ENCODE assay signal across 8 mouse cellular contexts in the genomic region with DNA sequence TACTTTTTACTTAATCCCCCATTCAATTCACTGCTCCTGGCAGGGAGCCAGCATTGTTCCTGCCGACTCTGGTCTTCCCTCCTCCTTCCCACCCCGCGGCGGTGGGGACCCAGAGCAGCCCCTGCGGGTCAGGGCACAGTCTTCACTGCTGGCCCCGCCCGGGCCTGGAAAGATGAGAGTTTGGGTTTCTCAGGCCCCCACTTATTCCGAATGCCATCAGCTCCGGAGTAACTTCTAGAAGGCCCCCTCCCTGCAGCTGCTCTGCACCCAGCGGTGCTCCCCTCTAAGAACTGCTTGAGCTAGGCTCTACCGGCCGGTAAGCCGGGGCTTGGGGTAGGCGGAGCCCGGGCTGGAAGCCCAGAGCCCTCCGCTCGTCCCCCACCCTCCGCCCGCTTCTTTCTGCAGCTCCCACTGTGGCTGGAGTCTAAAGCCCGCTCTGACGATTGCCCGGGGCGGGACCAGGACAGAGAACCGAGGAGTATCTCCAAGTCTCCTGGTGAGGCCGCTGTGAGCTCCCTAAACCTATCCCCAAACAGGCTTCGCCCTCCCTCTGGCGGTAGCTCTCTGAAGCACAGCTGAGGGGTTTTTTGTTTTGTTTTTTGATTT. TPM values are rescaled to one million over a fixed set of nuclear protein-coding genes. Genes with fewer than 3 reads are reported as not detected.
DNase-seq lines count a peak whose midpoint lies in the region; ATAC-seq lines count a peak whose summit lies in the region.

No protein-coding gene starts in this region.

- peak overlapping the region; percentile 94 for H3K27ac ChIP-seq in hindbrain, embryonic 10.5 days
- H3K27ac ChIP-seq in lung, embryonic 16.5 days (ENCODE audit: low read length): peak overlapping the region; percentile 95

- under 1% methylated on average over 27 of the region's 27 CpGs for WGBS in hindbrain, embryonic 10.5 days
- WGBS in lung, embryonic 16.5 days: under 1% methylated on average over 27 of the region's 27 CpGs

- no peaks in the 10 kb centered on the region for H3K27me3 ChIP-seq in hindbrain, embryonic 10.5 days (ENCODE audit: insufficient read depth, poor library complexity, severe bottlenecking)
- H3K27me3 ChIP-seq in lung, embryonic 16.5 days (ENCODE audit: control insufficient read depth, insufficient read depth, low read depth, low read length): no peaks in the 10 kb centered on the region

- ATAC-seq in frontal cortex, adult (ENCODE audit: low TSS enrichment): peak; percentile 99
- ATAC-seq in lung, embryonic 16.5 days (ENCODE audit: low read depth): peak; percentile 99

- peak overlapping the region; percentile 57 for H3K4me3 ChIP-seq in hindbrain, embryonic 10.5 days
- peak overlapping the region; percentile 58 for H3K4me3 ChIP-seq in lung, embryonic 16.5 days (ENCODE audit: low read length)

- H3K4me1 ChIP-seq in hindbrain, embryonic 10.5 days (replicated peaks): peaks cover 50% of the 10 kb centered on the region
- H3K4me1 ChIP-seq in lung, embryonic 16.5 days (replicated peaks; ENCODE audit: control insufficient read depth, insufficient read depth, low read length): peaks cover 9% of the 10 kb centered on the region

- peak; percentile 97 for DNase-seq in MN1 (ENCODE audit: low spot score)
- DNase-seq in cerebellum, adult 9-10 months: peak; percentile 63
- DNase-seq in hindbrain, embryonic 10.5 days (ENCODE audit: low spot score): peak; percentile 95
- peak; percentile 85 for DNase-seq in layer of hippocampus, adult 9-11 months
- DNase-seq in ovary, postnatal 10 days (ENCODE audit: low spot score): peak; percentile 71
- peak; percentile 78 for DNase-seq in thymus, postnatal 0 days (ENCODE audit: low spot score)

- H3K36me3 ChIP-seq in hindbrain, embryonic 10.5 days: no peaks in the 10 kb centered on the region
- H3K36me3 ChIP-seq in lung, embryonic 16.5 days (ENCODE audit: control insufficient read depth, insufficient read depth, low read length): no peaks in the 10 kb centered on the region

- H3K4me2 ChIP-seq in lung, embryonic 16.5 days (ENCODE audit: low read depth, low read length): peak overlapping the region; percentile 76

- no peaks in the 10 kb centered on the region for H3K9me3 ChIP-seq in hindbrain, embryonic 10.5 days
- no peaks in the 10 kb centered on the region for H3K9me3 ChIP-seq in lung, embryonic 16.5 days (ENCODE audit: control insufficient read depth, low read length)

- peak overlapping the region; percentile 79 for H3K9ac ChIP-seq in lung, embryonic 16.5 days (ENCODE audit: low read length)

RNA-seq across cellular contexts. Expression of a gene that starts 10.2 kb away (rescaled TPM):
- polyA plus RNA-seq in hindbrain, embryonic 10.5 days (2016; fragmentation: Nextera tagmentation; extraction: Ambion mirVana): 109 and 143 TPM in 2 replicates
- 15.5 and 15.6 TPM in 2 replicates for polyA plus RNA-seq in lung, embryonic 16.5 days (2015; fragmentation: Nextera tagmentation; extraction: Ambion mirVana)
- polyA plus RNA-seq in thymus, postnatal 0 days (2015; fragmentation: Nextera tagmentation; extraction: Ambion mirVana): 3.2 and 4.5 TPM in 2 replicates

RNA-seq across cellular contexts. Expression of a gene that starts 12.2 kb away (rescaled TPM):
- polyA plus RNA-seq in hindbrain, embryonic 10.5 days (2016; fragmentation: Nextera tagmentation; extraction: Ambion mirVana): 956 and 1,072 TPM in 2 replicates
- 4.7 and 4.9 TPM in 2 replicates for polyA plus RNA-seq in lung, embryonic 16.5 days (2015; fragmentation: Nextera tagmentation; extraction: Ambion mirVana)
- 35.5 and 38.1 TPM in 2 replicates for polyA plus RNA-seq in thymus, postnatal 0 days (2015; fragmentation: Nextera tagmentation; extraction: Ambion mirVana)

RNA-seq across cellular contexts. Expression of a gene that starts 30.2 kb away (rescaled TPM):
- 18.9 and 20.9 TPM in 2 replicates for polyA plus RNA-seq in hindbrain, embryonic 10.5 days (2016; fragmentation: Nextera tagmentation; extraction: Ambion mirVana)
- 20.2 and 20.6 TPM in 2 replicates for polyA plus RNA-seq in lung, embryonic 16.5 days (2015; fragmentation: Nextera tagmentation; extraction: Ambion mirVana)
- polyA plus RNA-seq in thymus, postnatal 0 days (2015; fragmentation: Nextera tagmentation; extraction: Ambion mirVana): 15.7 and 16.6 TPM in 2 replicates

RNA-seq across cellular contexts. Expression of a gene that starts 30.6 kb away (rescaled TPM):
- 73.3 and 75.7 TPM in 2 replicates for polyA plus RNA-seq in hindbrain, embryonic 10.5 days (2016; fragmentation: Nextera tagmentation; extraction: Ambion mirVana)
- 50.3 and 54.8 TPM in 2 replicates for polyA plus RNA-seq in lung, embryonic 16.5 days (2015; fragmentation: Nextera tagmentation; extraction: Ambion mirVana)
- polyA plus RNA-seq in thymus, postnatal 0 days (2015; fragmentation: Nextera tagmentation; extraction: Ambion mirVana): 58.9 and 61.4 TPM in 2 replicates

RNA-seq across cellular contexts. Expression of a gene that starts 39.3 kb away (rescaled TPM):
- 0.91 and 0.95 TPM in 2 replicates for polyA plus RNA-seq in hindbrain, embryonic 10.5 days (2016; fragmentation: Nextera tagmentation; extraction: Ambion mirVana)
- polyA plus RNA-seq in lung, embryonic 16.5 days (2015; fragmentation: Nextera tagmentation; extraction: Ambion mirVana): 0.44 and 0.54 TPM in 2 replicates
- 0.23 and 0.27 TPM in 2 replicates for polyA plus RNA-seq in thymus, postnatal 0 days (2015; fragmentation: Nextera tagmentation; extraction: Ambion mirVana)

Comparison
In these comparisons a context has a peak if more than half of its experiments do, and no peak if none do; other contexts are left out.
1. Peak in every context shown above with its lines: DNase-seq, ATAC-seq, H3K4me3 ChIP-seq and H3K27ac ChIP-seq.
2. RNA of a gene that starts 12.2 kb away (polyA plus RNA-seq): 956 to 1,072 TPM in hindbrain, embryonic 10.5 days; 35.5 to 38.1 TPM in thymus, postnatal 0 days and 4.7 to 4.9 TPM in lung, embryonic 16.5 days; every median in the first group is over 10 times any median in the second.